Mouse (Mus musculus) midbrain, embryonic 10.5 days (tissue): ENCODE data around the gene Zfp750. TPM values are rescaled to one million over a fixed set of nuclear protein-coding genes. Genes with fewer than 3 reads are reported as not detected.
A peak's percentile ranks its signal among the peaks of the same experiment; 100 is the strongest.

Experiments used
- DNase-seq: peaks from one replicate; pipeline ENCODE4 v3.0.0-alpha.2; 2017; ENCODE audit warnings: low spot score
- H3K27ac ChIP-seq: fragments of 300-500 bp; sonication (generic); replicated peaks from 2 replicates; pipeline ENCODE4 v1.5.1; 2016; ENCODE audit warnings: mild to moderate bottlenecking
- H3K27me3 ChIP-seq: fragments of 300-500 bp; sonication (generic); 2 replicates; pipeline ENCODE4 v1.6.1; 2016; ENCODE audit warnings: low read depth, mild to moderate bottlenecking; ENCODE audit not compliant: poor library complexity, severe bottlenecking
- H3K36me3 ChIP-seq: fragments of 300-500 bp; sonication (generic); 2 replicates; pipeline ENCODE4 v1.6.1; 2016; ENCODE audit warnings: mild to moderate bottlenecking, moderate library complexity
- H3K4me1 ChIP-seq: fragments of 300-500 bp; sonication (generic); 2 replicates; pipeline ENCODE4 v1.6.1; 2016
- H3K4me3 ChIP-seq: fragments of 300-500 bp; sonication (generic); 2 replicates; pipeline ENCODE4 v1.5.1; 2016; ENCODE audit warnings: mild to moderate bottlenecking, moderate library complexity
- H3K9me3 ChIP-seq: fragments of 300-500 bp; sonication (generic); replicated peaks from 2 replicates; pipeline ENCODE4 v1.6.1; 2016; ENCODE audit warnings: mild to moderate bottlenecking
- WGBS: fragments of 180-500 bp; shearing (Covaris S2); methylation state at CpG from one replicate; pipeline ENCODE4 v1.1.7; 2016; 5-methylcytosine and 5-hydroxymethylcytosine counted together
- polyA plus RNA-seq: library from polyadenylated mRNA; unstranded; fragments of >200 nt; fragmentation: Nextera tagmentation; extraction: Ambion mirVana; gene quantifications from 2 replicates; pipeline ENCODE4 v1.2.1, GENCODE M21; 2016

The Zfp750 gene
- polyA plus RNA-seq, 1 experiment from 2014 or later, result 0.46 TPM

- no peak overlapping the region for H3K4me3 ChIP-seq
- H3K9me3 ChIP-seq, result no peaks in the 10 kb centered on the region
- peaks cover 80% of the 10 kb centered on the region for H3K36me3 ChIP-seq
- no peaks in the 10 kb centered on the region for H3K4me1 ChIP-seq
- H3K27ac ChIP-seq, result no peak overlapping the region
- DNase-seq, result no peak
- H3K27me3 ChIP-seq, result no peaks in the 10 kb centered on the region
Measured at GRCm38 (mm10) chr11:121500595-121500994, 18.5 kb downstream of the Zfp750 start.

GRCm38 (mm10) chr11:121490651-121491050 is 28.5 kb downstream of the Zfp750 start:
- Histone ChIP-seq H3K27ac (no peak overlapping the region), H3K4me1 (no peaks in the 10 kb centered on the region), H3K9me3 (no peaks in the 10 kb centered on the region), H3K27me3 (no peaks in the 10 kb centered on the region), H3K36me3 (peaks cover 25% of the 10 kb centered on the region), H3K4me3 (no peak overlapping the region)
- DNase-seq, result no peak

GRCm38 (mm10) chr11:121485882-121486281 is 33.3 kb downstream of the Zfp750 start:
- no peak for DNase-seq
- Histone ChIP-seq H3K9me3 (no peaks in the 10 kb centered on the region), H3K4me1 (no peaks in the 10 kb centered on the region), H3K4me3 (no peak overlapping the region), H3K27me3 (no peaks in the 10 kb centered on the region), H3K27ac (no peak overlapping the region), H3K36me3 (peaks cover 28% of the 10 kb centered on the region; the same call in 1 of the 2 replicates)
- 92% methylated on average over 9 of the region's 9 CpGs for WGBS

GRCm38 (mm10) chr11:121481129-121481528 is 38.0 kb downstream of the Zfp750 start:
- no peak for DNase-seq
- Histone ChIP-seq H3K36me3 (peaks cover 65% of the 10 kb centered on the region), H3K27ac (no peak overlapping the region)

DNA sequence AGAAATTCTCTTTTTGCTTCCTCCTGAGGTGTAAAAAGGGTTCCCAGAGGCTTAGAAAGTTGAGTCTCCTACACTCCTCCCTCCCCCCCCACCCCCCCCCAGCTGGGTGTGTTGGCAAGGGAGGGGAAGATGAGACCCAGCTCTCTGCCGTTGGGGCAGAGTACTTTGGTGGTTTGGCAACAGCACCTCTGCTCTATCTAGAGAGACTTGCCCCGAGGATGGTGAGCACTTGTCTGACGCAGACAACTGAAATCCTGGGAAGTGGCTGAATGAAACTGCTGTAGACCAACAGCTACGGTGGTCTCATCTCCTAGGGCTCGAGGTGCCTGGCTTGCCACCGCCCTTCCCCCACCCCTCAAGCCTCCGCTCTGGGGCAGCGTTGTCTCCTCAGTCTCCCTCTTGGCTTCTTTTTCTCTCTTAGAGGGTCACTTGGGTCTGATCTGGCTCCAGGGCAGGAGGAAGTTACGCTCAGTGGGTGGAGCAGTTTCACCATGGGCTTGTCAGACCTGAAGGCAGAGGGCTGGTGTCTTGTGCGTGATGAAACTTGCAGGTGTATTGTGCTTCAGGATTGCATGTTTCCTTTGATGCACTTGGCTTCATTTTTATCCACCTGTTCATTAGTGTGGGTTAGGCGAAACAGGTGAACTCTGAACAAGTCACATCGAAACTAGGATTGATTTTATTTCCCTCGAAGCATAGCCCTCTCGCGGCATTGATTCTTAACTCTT is 39.5 kb downstream of the Zfp750 start:
- WGBS, result 92% methylated on average over 15 of the region's 15 CpGs
- no peak for DNase-seq
- Histone ChIP-seq H3K4me3 (no peak overlapping the region), H3K27ac (no peak overlapping the region), H3K4me1 (no peaks in the 10 kb centered on the region), H3K9me3 (no peaks in the 10 kb centered on the region), H3K36me3 (peaks cover 72% of the 10 kb centered on the region), H3K27me3 (no peaks in the 10 kb centered on the region)

More at GRCm38 (mm10) chr11:121481129-121481528, 38.0 kb downstream of the Zfp750 start:
- 93% methylated on average over 2 of the region's 2 CpGs for WGBS
- Histone ChIP-seq H3K27me3 (no peaks in the 10 kb centered on the region), H3K4me3 (no peak overlapping the region), H3K4me1 (no peaks in the 10 kb centered on the region), H3K9me3 (no peaks in the 10 kb centered on the region)

DNA sequence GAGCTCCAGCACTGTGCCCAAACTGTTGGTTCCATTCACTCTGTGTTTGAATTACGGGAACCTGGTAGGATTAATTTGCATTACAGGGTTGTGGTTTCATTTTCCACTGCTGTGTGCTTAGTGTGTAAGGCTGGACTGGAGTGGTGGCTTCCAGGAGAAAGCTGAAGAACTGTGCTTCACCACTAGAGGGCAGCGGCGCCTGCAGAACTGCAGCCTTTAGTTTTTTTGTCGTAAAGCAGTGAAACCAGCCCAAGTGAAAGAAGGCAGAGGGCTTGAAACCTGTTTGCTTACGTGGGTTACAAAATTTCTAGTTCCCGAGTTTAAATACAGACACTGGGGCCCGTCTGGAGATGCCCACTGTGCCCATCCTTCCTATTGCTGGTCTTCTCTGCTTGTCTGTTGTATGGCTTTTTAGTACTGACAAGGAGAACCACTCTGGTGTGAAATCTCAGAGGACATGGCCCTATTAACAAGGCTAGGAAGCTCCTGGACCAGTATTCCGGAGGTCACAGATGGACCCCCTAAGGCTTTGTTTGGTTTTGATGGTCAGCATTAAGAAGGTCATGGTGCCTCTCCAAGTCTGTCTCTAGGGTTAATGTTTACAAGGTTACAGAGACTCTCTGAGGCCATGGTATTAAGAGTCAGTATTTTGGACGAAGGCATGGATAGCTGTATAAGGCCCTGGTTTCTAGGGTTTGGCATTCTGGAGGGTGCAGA is 43.3 kb downstream of the Zfp750 start:
- DNase-seq, result peak; percentile 66
- WGBS, result 41% methylated on average over 9 of the region's 9 CpGs
- Histone ChIP-seq H3K9me3 (no peaks in the 10 kb centered on the region), H3K27ac (no peak overlapping the region), H3K27me3 (no peaks in the 10 kb centered on the region), H3K4me1 (peaks cover 4% of the 10 kb centered on the region; the same call in 1 of the 2 replicates), H3K36me3 (peaks cover 56% of the 10 kb centered on the region), H3K4me3 (no peak overlapping the region)

- DNase-seq, result no peak
- Histone ChIP-seq H3K4me3 (no peak overlapping the region), H3K27me3 (no peaks in the 10 kb centered on the region), H3K4me1 (peaks cover 4% of the 10 kb centered on the region; the same call in 1 of the 2 replicates), H3K27ac (no peak overlapping the region), H3K36me3 (peaks cover 56% of the 10 kb centered on the region), H3K9me3 (no peaks in the 10 kb centered on the region)
- 85% methylated on average over 3 of the region's 3 CpGs for WGBS
Measured at GRCm38 (mm10) chr11:121474831-121475230, 44.3 kb downstream of the Zfp750 start.

- Histone ChIP-seq H3K27me3 (no peaks in the 10 kb centered on the region), H3K4me3 (no peak overlapping the region), H3K4me1 (peaks cover 4% of the 10 kb centered on the region; the same call in 1 of the 2 replicates), H3K9me3 (no peaks in the 10 kb centered on the region), H3K36me3 (peaks cover 62% of the 10 kb centered on the region), H3K27ac (no peak overlapping the region)
- DNase-seq, result no peak
- WGBS, result 95% methylated on average over 6 of the region's 6 CpGs
Measured at GRCm38 (mm10) chr11:121467408-121467807, 51.7 kb downstream of the Zfp750 start.

Other genes with a start within 250 kb of the Zfp750 start
- 100 and 103 TPM in 2 replicates for gene Wdr45b, start 164.9 kb downstream of the Zfp750 start, polyA plus RNA-seq
- 1.3 and 2.0 TPM in 2 replicates for gene Rab40b, start 131.1 kb downstream of the Zfp750 start, polyA plus RNA-seq
- gene Fn3krp, start 97.9 kb downstream of the Zfp750 start, polyA plus RNA-seq, result 7.0 and 8.8 TPM in 2 replicates
- gene Fn3k, start 84.4 kb downstream of the Zfp750 start, polyA plus RNA-seq, result 0.94 and 1.3 TPM in 2 replicates
- 54.2 and 61.9 TPM in 2 replicates for gene Tbcd, start 67.4 kb downstream of the Zfp750 start, polyA plus RNA-seq
- 7.2 and 7.7 TPM in 2 replicates for gene B3gntl1, start 153.8 kb upstream of the Zfp750 start, polyA plus RNA-seq
- 12.8 TPM in 2 replicates for gene Metrnl, start 182.2 kb upstream of the Zfp750 start, polyA plus RNA-seq